Mouse (Mus musculus) 416B (cell line): ENCODE results near the gene Stk38.
"Not testable (repeated sequence)": the region's sequence is repeated elsewhere in the genome, so short reads cannot be mapped to it uniquely, and the experiment has no call there.

Experiments
- DNase-seq: peaks from one replicate; pipeline ENCODE4 v3.0.0; 2011; ENCODE audit warnings: low read depth

Gene Stk38

DNA sequence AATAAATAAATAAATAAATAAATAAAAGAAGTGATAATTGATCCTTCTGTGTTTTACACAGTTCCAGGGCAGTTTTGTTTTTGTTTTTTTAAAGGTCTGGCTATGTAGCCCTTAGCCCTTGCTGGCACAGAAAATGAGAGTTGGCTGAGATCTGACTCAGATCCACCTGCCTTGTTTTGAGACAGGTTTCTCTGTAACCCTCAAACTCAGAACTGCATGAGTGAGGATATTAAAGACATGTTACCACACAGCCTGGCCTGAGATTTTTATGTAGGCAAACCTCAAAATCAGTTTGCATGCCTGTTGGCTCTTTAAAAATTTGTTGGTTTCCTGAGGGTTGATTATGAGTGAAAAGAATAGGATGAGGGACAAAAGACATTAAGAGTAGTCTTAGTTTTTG is 27.7 kb upstream of the Stk38 start:
- DNase-seq = no peak

DNA sequence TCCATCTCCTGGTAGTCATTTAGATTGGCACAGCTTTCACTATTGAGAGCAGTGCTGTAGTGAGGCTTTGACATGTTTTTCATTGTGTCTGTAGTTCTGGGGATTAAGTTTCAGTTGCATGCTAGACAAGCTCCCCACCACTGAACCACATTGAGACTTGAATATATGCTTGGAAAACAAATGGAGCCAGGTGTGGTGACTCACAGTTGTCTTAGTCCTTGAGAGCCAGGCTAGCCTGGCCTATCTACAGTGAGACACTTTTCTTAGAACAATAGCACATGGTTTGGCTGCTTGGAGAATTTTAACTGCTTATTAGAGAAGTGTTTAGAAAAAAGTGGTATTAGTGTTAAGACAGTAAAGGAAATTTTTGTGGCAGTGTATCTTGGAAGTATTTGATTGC is 26.5 kb upstream of the Stk38 start:
- peak; percentile 53 for DNase-seq

DNA sequence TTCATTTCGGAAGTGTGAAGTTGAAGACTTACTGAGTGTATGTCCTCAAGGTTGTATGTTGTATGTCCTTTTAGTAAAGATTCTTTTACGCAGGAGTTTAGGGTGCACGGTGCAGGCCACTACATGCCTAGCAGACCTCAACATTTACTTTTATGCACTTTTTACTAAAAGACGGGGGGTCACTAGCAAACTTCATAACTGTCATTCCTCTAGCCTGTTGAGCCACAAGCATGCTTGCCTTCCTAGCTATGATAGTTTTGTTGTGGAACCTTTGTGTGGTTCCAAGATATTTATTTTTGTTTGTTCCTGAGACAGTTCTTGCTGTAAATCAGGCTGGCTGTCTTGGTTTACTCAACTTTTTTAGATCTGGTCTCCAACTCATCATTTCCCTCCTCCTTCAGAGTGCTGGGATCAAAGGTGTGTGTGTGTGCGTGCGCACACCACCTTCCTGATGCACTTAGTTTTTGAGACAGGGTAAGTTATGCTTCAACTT is 25.8 kb upstream of the Stk38 start:
- no peak for DNase-seq

DNA sequence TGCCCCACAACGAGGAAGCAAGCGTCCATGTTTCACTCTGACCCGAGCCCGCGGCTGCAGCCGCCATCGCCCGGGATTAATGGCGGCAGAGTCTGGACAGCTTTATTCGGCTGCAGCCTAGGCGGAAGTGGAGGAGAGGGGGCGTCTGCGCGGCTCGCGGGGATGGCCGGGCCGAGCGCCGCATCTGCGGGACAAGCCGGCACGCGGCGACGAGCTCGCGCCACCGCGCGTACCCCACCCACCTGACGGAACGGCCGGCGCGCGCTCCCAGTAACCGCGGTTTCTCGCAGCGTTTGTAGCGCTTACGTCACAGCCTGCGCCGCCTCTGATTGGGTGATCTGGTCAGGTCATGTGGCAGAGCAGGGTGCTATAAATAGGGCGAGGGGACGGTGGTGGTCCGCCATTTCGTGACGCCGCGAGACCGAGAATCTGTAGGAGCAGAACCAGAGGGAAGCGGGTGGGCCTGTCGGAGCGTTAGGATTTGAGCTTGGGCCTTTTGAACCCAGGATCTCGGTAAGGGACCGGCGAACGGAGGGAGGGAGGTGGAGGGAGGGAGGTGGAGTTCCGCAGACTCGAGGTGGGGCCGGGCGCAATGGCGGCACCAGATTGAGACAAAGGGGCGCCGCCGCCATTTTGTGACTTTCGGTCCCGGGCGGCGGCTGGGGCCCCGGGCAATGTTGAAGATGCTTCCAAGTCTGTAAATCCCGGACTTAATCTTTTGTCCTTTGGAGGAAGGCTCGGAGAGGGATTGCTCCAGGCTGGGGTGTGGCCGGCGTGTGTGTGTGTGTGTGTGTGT is 24.7 kb upstream of the Stk38 start, which contains the start of gene Srsf3:
Gene Srsf3, plus strand, starts transcription at position 355 of the 796 bp plus-strand sequence.
- DNase-seq = peak; percentile 99

DNA sequence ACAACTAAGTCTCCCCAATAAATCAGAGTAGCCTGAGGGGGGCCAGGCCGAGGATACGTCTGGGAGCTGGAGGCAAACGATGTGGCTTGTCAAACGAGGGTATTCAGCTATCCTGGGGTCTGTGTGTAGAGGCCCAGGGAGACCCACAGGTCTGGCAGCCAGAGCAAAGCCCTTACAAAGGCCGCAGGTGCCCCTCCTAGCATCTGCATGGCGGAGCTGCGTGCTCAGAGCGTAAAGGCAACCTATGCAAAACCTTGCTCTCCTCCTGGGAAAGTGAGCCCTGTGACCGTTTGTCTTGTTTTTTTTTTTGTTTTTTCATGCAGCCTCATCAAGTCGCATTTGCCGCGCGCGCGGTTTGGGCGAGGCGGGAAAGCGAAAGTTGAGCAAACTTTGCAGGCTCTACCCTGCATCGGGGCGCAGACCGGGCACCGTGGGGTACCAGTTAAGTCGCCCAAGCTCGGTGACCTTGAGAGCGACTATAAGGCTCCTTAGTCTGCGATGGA is 24.0 kb upstream of the Stk38 start:
- DNase-seq = peak; percentile 80

DNA sequence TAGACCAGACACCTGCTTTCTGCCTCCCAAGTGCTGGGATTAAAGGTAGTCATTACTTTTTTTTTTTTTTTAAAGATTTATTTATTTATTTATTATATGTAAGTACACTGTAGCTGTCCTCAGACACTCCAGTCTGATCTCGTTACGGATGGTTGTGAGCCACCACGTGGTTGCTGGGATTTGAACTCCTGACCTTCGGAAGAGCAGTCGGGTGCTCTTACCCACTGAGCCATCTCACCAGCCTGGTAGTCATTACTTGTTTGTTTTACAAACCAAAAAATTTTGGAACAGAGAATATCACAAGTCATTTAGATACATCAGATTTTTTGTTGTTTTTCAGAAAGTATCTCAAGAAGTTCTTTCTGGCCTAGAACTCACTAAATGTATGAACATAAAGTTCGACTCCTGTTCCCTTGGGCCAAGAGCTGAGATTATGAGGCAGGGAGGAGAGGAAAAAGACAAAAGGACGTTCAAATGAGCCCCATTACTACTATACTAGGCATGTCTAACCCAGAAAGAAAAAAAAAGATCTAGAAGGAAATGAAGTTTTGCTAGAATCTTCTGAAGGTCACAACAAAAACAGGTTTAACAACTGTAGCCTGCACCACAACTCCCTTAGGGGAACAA is 23.4 kb upstream of the Stk38 start:
- not testable (repeated sequence) for DNase-seq

DNA sequence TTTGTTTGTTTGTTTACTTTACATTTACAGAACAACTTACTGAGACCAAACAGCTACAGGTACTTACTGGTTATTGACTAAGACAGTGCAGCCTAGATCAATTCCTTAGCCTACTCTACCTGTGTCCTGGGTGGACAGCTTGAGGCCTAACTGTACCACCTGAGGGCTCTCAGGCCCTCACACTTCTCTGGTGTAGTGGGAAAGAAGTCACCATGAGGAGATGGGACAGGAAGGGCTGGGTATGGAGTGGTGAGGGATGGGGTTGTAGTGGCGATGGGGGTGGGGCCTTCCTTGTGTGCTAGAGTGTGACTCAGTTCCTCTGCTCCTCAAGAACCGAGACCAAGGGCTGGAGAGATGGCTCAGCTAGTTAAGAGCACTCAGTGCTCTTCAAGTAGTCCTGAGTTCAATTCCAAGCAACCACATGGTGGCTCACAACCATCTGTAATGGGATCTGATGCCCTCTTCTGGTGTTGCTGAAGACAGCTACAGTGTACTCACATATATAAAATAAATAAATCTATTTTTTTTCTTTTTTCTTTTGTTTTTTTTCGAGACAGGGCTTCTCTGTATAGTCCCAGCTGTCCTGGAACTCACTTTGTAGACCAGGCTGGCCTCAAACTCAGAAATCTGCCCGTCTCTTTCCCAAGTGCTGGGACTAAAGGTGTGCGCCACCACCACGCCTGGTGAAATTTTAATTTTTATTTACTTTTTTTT is 22.7 kb upstream of the Stk38 start:
- DNase-seq = peak; percentile 77

DNA sequence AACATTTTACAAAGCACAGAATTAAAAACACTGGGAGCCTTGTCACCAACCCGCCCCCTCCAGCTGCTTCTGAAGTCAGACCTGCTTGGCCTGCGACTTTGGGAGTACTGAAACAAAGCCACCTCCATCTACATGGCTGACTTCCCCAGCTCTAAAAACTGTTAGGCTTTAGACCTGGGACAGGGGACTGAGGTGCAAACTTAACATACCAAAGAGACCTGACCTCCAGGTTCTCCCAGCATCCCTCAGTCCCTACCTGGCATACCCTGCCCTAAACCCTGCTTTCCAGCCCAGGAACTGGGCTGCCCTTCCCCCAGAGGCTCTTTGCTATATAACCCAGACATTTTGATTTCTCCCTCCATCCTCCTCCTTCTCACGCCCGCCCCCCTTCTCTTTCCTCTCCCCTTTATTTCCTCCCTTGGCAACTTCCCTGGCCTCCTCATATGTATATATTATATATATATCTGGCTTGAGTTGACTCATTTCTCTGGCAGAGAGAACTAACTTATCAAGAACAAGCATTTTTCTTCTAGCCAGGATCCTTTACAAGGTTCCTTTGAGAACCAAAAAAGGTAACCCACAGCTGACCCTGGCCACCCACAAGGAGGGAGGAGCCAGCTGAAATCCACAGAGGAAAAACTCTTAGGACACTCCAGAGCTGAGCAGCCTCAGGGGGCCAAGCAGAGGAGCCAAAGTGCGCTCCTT is 19.0 kb upstream of the Stk38 start:
- no peak for DNase-seq

DNA sequence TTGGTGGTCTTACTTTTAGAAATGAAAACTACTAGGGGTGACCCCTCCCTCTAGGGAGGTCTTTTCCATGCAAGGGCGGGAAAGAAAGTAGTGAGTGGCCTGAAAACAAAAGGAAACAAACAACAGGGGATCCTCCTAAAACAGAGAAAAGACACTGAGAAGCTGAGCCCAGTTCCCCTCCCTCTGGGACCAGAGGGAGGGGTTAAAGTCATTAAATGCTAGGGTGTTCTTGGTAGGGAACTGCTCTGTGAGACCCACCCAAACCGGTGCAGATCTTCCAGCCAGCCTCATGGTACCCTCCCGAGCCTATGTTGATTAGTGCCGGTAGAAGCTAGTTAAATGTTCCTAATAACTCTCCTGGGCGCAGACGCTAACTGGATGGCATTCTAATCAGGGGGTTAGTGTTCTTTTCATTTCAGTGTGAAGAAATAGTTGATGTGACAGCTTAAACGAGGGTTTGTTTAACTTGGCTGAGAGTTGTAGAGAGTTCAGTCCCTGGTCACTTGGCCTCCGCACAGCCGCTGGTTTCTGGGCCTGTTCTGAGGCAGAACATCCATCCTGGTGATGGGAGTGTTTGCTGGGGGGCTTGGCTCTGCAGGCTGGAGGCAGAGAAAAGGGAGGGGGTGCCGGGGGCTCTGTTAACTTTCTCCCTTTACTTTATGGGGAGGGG is 17.2 kb upstream of the Stk38 start:
- no peak for DNase-seq

DNA sequence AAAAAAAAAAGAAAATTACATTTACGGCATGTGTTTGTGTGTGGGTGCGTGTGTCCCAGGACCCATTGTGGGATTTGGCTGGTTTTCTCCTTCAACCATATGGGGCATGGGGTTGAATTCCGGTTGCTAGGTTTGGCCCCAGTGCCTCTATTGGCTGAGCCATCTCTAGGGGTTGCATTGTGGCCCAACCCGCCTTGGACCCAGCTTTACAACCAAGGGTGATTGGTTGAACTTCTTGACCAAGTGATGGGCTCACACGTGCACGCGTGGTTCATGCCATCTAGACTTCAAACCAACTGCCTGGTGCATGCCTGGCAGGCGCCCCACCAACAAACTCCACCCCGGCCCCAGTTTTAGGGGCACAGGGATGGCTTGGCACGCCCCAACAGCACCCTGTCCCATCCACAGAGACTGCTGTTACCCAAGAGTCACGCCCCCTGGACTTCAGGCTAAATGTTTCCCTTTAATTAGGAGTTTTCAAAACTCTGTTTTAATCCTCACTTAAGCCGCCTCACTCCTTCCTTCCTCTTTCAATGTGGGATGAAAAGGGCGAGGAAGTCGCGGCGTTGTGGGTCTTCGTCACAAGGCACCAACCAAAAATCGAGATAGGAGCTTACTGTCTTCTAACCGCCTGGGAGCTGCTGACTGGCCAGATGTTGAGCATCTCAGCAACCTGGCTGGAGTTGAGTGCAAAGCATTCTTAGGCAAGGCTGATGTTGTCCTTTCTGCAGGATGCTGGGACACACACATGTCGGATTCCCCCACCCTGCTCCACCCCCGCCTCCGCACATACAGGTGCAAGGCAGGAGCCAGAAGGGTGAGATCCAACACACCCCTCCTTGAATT is 16.5 kb upstream of the Stk38 start:
- DNase-seq = peak; percentile 46

DNA sequence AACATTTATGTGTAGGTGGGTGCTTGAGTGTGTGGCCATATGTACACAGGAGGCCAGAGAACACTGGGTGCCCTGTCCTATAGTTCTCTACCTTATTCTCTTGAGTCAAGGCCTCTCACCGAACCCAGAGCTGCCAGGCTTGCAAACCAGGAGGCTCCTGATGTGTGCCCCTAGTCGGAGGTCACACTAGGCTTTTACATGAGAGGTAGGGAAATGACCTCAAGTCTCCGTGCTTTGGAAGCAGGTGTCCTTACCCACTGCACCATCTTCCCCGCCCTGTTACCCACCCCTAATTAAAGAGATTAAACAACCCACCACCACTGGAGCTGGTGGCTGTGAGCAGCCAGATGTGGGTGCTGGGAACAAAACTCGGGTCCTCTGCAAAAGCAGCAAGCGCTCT is 15.6 kb upstream of the Stk38 start:
- no peak for DNase-seq

DNA sequence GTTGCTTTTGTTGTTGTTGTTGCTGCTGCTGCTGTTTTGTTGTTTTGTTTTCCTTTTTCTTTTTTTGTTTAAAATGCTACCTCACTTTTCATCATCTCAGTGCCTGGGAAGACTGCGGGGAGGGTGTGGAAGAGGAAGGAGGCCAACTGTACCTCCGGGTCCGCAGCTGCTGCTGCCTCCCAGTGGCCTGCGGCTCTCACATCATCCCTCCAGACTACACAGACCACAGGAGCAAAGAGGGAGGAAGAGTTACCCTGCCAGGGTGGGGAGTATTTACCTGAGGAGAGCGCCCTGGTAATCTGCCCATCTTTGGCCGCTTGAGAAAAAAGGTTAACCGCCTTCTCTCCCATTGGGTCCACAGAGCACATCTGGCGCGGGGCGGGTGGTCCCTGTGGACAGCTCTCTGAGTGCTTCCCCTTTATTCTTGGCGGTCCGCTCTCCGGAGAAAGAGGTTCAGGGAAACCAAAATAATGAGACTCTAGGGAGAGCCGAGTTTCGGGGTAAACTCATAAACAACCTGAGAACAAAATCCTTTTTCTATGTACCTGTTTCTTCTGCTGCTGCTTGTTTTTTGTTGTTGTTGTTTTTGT is 14.5 kb upstream of the Stk38 start:
- peak; percentile 47 for DNase-seq

DNA sequence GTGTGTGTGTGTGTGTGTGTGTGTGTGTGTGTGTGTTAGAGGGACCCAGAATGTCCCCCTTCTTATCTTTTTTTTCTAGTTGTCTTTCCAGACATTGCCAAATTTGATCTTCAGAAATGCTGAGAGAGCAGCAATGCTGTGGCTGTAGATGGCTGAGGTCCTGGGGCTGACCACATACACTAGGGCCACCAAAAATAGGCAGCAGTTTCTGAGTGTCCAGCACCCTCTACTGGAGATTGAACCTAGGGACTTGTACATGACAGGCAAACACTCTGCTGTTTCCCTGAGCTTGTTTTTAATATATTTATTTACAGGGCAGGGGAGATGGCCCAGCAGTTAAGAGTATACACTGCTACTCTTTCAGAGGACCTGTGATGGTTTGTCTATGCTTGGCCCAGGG is 12.6 kb upstream of the Stk38 start:
- DNase-seq = peak; percentile 78

DNA sequence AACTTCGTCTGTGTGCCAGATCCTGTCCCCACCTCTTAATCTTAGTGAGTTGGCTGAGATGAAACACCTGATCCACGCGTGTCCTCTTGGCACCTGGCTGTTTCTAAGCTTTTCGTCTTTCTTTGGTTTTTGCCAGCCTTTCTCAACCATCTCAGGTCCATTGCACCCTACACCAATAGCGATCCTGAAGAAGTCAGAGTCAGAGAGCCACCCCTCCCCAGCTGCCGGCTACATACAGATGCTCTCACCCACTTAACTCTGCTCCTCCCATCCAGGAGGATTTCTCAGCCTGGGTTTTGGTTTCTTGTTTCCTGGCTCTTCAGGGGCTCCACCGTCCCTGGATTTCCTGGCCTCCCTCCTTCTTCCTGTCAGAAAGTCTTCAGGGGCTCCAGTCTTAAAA is 11.6 kb upstream of the Stk38 start:
- no peak for DNase-seq

DNA sequence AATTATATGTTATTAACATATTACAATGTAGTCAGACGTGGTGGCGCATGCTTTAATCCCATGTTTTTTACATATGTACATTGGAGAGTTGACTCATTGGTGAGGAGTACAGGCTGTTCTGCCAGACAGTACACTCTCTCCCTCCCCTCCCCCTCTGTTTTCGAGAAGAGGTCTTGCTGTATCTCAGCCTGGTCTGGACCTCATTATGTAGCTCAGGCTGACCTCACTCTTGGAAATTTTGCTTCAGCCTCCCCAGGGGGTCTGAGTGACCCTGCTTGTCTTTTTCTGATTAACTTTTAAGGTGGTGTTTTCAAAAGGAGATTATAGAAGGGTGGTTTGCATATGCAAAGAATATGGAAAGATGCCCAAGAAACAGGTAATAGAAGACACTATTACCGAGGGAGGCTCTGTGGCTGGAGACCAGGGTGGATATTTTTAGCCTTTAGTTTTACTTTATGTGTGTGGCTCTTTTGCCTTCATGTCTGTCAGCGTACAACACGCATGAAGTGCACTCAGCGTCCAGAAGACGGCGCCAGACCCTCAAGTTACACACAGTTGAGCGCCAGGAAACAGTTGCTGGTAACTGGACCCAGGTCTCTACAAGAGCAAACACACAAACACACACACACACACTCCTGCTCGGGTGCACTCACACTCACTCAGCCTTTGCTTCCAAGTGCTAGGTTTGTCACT is 10.6 kb upstream of the Stk38 start:
- peak; percentile 82 for DNase-seq

DNA sequence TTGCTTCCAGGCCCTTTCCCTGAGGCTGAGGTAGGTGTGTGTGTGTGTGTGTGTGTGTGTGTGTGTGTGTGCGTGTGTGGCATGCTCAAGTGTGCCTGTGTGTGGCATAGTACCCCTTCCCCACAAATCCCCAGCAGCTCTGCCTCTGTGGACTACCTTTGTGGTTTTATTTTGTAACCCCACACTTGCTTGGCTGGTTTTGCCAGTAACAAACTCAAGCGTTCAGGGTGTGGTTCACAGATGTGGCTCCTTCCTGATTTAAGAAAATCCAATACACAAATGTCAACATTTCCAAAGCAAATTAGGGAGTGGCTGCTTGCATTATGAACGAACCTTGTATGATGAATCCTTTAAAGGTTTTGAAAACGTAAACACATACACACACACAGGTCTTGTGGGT is 8.9 kb upstream of the Stk38 start:
- no peak for DNase-seq

DNA sequence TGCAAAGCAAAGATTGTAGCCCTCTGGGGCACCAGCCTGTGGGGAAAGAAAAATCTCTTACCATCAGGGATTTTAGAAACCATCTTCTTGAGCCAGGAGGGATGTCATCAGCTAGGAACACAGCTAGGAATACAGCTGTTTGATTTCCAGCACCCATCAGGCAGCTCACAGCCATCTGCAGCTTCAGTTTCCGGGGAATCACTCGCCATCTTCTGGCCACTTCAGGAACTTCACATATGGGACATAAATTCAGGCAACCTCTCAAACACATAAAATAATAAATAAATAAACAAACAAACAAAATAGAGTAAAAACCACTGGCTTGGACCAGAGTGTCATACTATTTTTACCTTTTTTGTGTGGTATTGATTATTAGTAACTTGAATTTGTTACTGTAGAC is 7.8 kb upstream of the Stk38 start:
- peak; percentile 80 for DNase-seq

DNA sequence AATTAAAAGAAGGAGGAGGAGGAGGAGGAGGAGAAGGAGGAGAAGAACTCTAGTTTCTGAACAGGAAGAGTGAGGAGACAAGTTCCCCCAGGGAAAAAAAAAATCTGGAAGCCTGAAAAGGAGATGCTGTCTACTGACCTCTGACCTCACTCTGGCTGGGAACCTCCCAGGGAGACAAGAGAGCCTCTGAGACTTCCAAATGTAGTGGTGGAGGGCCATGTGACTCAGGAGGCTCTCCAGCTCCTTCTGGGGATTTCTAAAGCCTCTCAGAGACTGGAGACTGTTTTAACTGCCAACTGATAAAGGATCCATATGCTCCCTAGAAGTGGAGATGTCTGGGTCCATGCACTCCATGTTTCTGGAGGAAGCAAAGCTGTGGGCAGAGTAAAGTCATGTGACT is 6.4 kb upstream of the Stk38 start:
- DNase-seq = no peak

DNA sequence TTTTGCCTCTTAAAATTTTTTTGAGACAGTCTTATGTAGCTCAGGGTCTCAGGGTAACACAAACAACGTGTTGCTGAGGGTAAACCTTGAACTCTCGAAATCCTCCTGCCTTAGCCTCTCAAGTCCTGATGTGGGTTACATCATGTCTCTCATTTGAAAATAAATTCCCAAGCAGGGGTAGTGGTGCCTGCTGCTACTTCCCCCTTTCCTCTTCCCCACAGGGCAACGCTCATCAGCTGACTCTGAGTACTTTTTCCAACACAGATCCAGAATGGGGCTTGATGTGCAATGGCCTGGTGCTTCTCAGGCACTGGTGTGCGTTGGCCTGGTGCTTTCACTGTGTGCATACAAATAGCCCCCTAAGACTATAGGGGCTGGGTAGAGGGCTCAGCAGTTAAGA is 1.4 kb upstream of the Stk38 start:
- DNase-seq = peak; percentile 50

DNA sequence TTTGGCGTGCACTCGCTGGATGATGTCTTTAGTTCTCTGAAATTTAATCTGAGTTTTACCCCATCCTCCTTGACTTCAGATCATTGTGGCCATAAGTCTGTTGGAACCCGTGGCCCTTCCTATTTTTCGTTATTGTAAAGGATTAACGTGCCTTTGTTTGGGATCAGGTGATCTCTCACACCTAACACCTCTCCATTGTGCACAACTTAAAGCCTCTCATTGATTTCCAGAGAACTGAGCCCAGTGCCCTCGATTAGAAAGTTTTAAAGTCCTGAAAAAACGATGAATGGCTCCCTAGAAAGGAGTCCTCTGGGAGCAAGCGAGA is 493 bp upstream of the Stk38 start:
- DNase-seq = no peak
